Mouse (Mus musculus): ENCODE results near the gene Slamf6. TPM values are rescaled to one million over a fixed set of nuclear protein-coding genes. Genes with fewer than 3 reads are reported as not detected.

Slamf6 gene
- total and polyA plus RNA-seq, 3 experiments = 0.01 TPM; not detected in 2

DNA sequence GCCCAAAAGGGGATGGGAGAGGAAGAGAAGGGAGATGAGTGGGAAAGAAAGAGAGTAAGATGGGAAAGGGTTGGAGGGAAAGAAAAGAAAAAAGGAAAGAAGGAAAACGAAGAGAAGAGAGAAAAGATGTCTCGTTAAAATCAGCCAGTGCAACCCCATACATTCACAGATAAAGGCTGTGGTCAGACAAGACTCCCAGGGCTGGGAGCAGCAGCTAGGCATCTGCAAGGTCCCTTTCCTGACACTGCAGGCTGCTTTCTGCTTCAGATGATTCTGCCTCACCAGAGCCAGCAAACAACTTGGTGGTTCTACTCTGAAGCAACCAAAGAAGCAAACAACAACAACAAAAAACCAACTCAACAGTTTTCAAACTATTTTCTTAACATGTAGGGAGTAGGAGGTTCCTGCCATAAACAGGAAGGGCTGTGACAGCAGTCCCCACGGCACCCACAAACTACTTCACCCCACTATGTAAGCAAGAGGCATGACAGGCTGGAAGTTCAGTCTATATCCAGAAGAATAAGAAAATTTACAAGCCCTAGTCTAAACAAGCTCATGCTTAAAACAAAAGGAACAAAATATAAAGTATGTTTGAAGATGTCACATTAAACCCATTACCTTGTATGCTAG lies 66.2 kb downstream of the Slamf6 start:
- H3K9me3 ChIP-seq (replicated peaks; ENCODE audit: insufficient read depth, low read length) = no peaks in the 10 kb centered on the region
- H3K79me2 ChIP-seq (ENCODE audit: control insufficient read depth, insufficient read depth, low read length, poor library complexity) = no peaks in the 10 kb centered on the region
- H3K9ac ChIP-seq (ENCODE audit: control insufficient read depth, low read depth, low read length, poor library complexity, severe bottlenecking) = no peak overlapping the region
- peak; percentile 37 for DNase-seq (ENCODE audit: low read depth, low spot score)
- H3K27ac ChIP-seq (ENCODE audit: control insufficient read depth, low read depth, low read length) = no peak overlapping the region
- H3K27me3 ChIP-seq (ENCODE audit: control insufficient read depth in 1 of 2, insufficient read depth in 2 of 2, low read length in 2 of 2) = no peaks in the 10 kb centered on the region
- no peaks in the 10 kb centered on the region for H3K36me3 ChIP-seq (ENCODE audit: control insufficient read depth in 1 of 2, insufficient read depth in 2 of 2, low read length in 2 of 2)
- H3K4me3 ChIP-seq (ENCODE audit: control insufficient read depth in 1 of 2, insufficient read depth in 1 of 2, low read depth in 2 of 2, low read length in 2 of 2) = no peak overlapping the region; a peak in 1 of 4 replicates
- TF ChIP-seq EP300 (IDR thresholded peaks at IDR 0.05; ENCODE audit: low read depth in 1 of 2, low read length in 2 of 2) (0 out of 4 replicates have a peak, but pooled peaks of 1 of the 2 experiments have one; percentile 11), ETS1 (IDR thresholded peaks at IDR 0.05; ENCODE audit: low read depth, low read length) (no peak), GATA1 (IDR thresholded peaks at IDR 0.05; ENCODE audit: low read depth, low read length) (0 out of 2 replicates have a peak, but pooled peaks have one; percentile 6), ZMIZ1 (IDR thresholded peaks at IDR 0.05; ENCODE audit: low read depth, low read length) (no peak), BHLHE40 (IDR thresholded peaks at IDR 0.05; ENCODE audit: borderline replicate concordance, low read depth, low read length) (no peak)
- H3K4me1 ChIP-seq (ENCODE audit: control insufficient read depth in 1 of 2, insufficient read depth in 2 of 2, low read length in 2 of 2) = no peaks in the 10 kb centered on the region; a peak in 1 of 4 replicates

DNA sequence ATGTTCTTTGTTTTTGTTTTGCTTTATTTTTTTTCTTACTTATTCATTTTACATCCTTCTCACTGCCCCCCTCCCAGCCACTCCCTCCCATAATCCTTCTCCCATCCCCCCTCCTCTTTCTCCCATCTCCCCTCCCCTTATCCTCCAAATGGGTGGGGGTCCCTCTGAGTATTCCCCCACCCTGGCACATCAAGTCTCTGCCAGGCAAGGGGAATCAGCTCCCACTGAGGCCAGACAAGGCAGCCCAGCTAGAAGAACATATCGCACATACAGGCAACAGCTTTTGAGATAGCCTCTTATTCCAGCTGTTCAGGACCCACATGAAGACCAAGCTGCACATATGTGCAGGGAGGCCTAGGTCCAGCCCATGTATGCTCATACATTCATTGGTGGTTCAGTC lies 66.8 kb downstream of the Slamf6 start:
- DNase-seq (ENCODE audit: low read depth, low spot score) = no peak
- Histone ChIP-seq H3K4me3 (ENCODE audit: control insufficient read depth in 1 of 2, insufficient read depth in 1 of 2, low read depth in 2 of 2, low read length in 2 of 2) (no peak overlapping the region), H3K9me3 (replicated peaks; ENCODE audit: insufficient read depth, low read length) (no peaks in the 10 kb centered on the region), H3K36me3 (ENCODE audit: control insufficient read depth in 1 of 2, insufficient read depth in 2 of 2, low read length in 2 of 2) (no peaks in the 10 kb centered on the region), H3K4me1 (ENCODE audit: control insufficient read depth in 1 of 2, insufficient read depth in 2 of 2, low read length in 2 of 2) (no peaks in the 10 kb centered on the region; a peak in 1 of 4 replicates), H3K9ac (ENCODE audit: control insufficient read depth, low read depth, low read length, poor library complexity, severe bottlenecking) (no peak overlapping the region), H3K27me3 (ENCODE audit: control insufficient read depth in 1 of 2, insufficient read depth in 2 of 2, low read length in 2 of 2) (no peaks in the 10 kb centered on the region), H3K79me2 (ENCODE audit: control insufficient read depth, insufficient read depth, low read length, poor library complexity) (no peaks in the 10 kb centered on the region), H3K27ac (ENCODE audit: control insufficient read depth, low read depth, low read length) (no peak overlapping the region)
- TF ChIP-seq MYC (IDR thresholded peaks at IDR 0.05; ENCODE audit: low read depth, low read length) (no peak), GATA1 (IDR thresholded peaks at IDR 0.05; ENCODE audit: low read depth, low read length) (no peak), JUND (IDR thresholded peaks at IDR 0.05; ENCODE audit: low read depth, low read length) (no peak), POLR2A (IDR thresholded peaks at IDR 0.05; ENCODE audit: control insufficient read depth in 1 of 2, insufficient read depth in 1 of 2, low read depth in 1 of 2, low read length in 2 of 2, poor library complexity in 1 of 2) (no peak), MYB (IDR thresholded peaks at IDR 0.05; ENCODE audit: low read depth, low read length) (no peak), RAD21 (IDR thresholded peaks at IDR 0.05; ENCODE audit: low read depth, low read length) (no peak), UBTF (IDR thresholded peaks at IDR 0.05; ENCODE audit: borderline replicate concordance, insufficient read depth, low read depth, low read length) (no peak), POLR2AphosphoS2 (IDR thresholded peaks at IDR 0.05; ENCODE audit: low read length) (no peak), MEF2A (IDR thresholded peaks at IDR 0.05; ENCODE audit: extremely low read depth, insufficient replicate concordance, low read depth, low read length, poor library complexity, severe bottlenecking) (no peak), MXI1 (IDR thresholded peaks at IDR 0.05; ENCODE audit: low read depth, low read length) (no peak), MAX (IDR thresholded peaks at IDR 0.05; ENCODE audit: low read length) (no peak)

Measured in MEL (cell line).